Mouse (Mus musculus) MEL (cell line): ENCODE measurements around the gene Gm49395. TPM values are rescaled to one million over a fixed set of nuclear protein-coding genes. Genes with fewer than 3 reads are reported as not detected.

Source experiments
- DNase-seq: peaks from one replicate; pipeline ENCODE4 v3.0.0; 2011; ENCODE audit warnings: low read depth, low spot score
- H3K27ac ChIP-seq: 2 replicates; pipeline ENCODE4 v1.5.1; 2012; ENCODE audit warnings: low read depth, mild to moderate bottlenecking, control low read depth, low read length, moderate library complexity; ENCODE audit not compliant: control insufficient read depth
- H3K27me3 ChIP-seq, 2 experiments: fragments of 150-350 bp in 1 of 2; sonication (generic) in 1 of 2; 2 replicates each; pipeline ENCODE4 v1.6.1; 2012; ENCODE audit warnings: low read length in 2 of 2, mild to moderate bottlenecking in 2 of 2, improper control_type of control experiment in 1 of 2, moderate library complexity in 1 of 2; ENCODE audit not compliant: insufficient read depth in 2 of 2, control insufficient read depth in 1 of 2
- H3K36me3 ChIP-seq, 2 experiments: 2 replicates each; pipeline ENCODE4 v1.6.1; 2012 to 2014; ENCODE audit warnings: low read length in 2 of 2, improper control_type of control experiment in 1 of 2, inconsistent platforms in 1 of 2, mild to moderate bottlenecking in 1 of 2; ENCODE audit not compliant: insufficient read depth in 2 of 2, control insufficient read depth in 1 of 2
- H3K4me1 ChIP-seq, 2 experiments: fragments of 150-350 bp in 1 of 2; sonication (generic) in 1 of 2; 2 replicates each; pipeline ENCODE4 v1.6.1; 2012; ENCODE audit warnings: low read length in 2 of 2, improper control_type of control experiment in 1 of 2, mild to moderate bottlenecking in 1 of 2; ENCODE audit not compliant: insufficient read depth in 2 of 2, control insufficient read depth in 1 of 2
- H3K4me3 ChIP-seq, 2 experiments: fragments of 150-350 bp in 1 of 2; sonication (generic) in 1 of 2; 2 replicates each; pipeline ENCODE4 v1.5.1; 2012; ENCODE audit warnings: low read depth in 2 of 2, low read length in 2 of 2, mild to moderate bottlenecking in 2 of 2, moderate library complexity in 2 of 2, control low read depth in 1 of 2, improper control_type of control experiment in 1 of 2; ENCODE audit not compliant: control insufficient read depth in 1 of 2, insufficient read depth in 1 of 2
- H3K79me2 ChIP-seq: 2 replicates; pipeline ENCODE4 v1.6.1; 2012; ENCODE audit warnings: mild to moderate bottlenecking, low read length, moderate library complexity; ENCODE audit not compliant: control insufficient read depth, poor library complexity, insufficient read depth
- H3K9ac ChIP-seq: 2 replicates; pipeline ENCODE4 v1.6.1; 2012; ENCODE audit warnings: low read depth, mild to moderate bottlenecking, control low read depth, low read length, moderate library complexity; ENCODE audit not compliant: control insufficient read depth, poor library complexity, severe bottlenecking
- H3K9me3 ChIP-seq: fragments of 150-350 bp; sonication (generic); replicated peaks from 2 replicates; pipeline ENCODE4 v1.6.1; 2012; ENCODE audit warnings: mild to moderate bottlenecking, low read length, improper control_type of control experiment, moderate library complexity; ENCODE audit not compliant: insufficient read depth
- E2F4 ChIP-seq: IDR thresholded peaks from 2 replicates; pipeline ENCODE4 v1.6.1; 2011; ENCODE audit warnings: low read depth, low read length, improper control_type of control experiment, borderline replicate concordance
- EP300 ChIP-seq, 2 experiments: IDR thresholded peaks; 2 replicates each; pipeline ENCODE4 v1.6.1; 2011; ENCODE audit warnings: improper control_type of control experiment in 2 of 2, low read length in 2 of 2, low read depth in 1 of 2, mild to moderate bottlenecking in 1 of 2
- ETS1 ChIP-seq: IDR thresholded peaks from 2 replicates; pipeline ENCODE4 v1.6.1; 2012; ENCODE audit warnings: low read depth, mild to moderate bottlenecking, inconsistent platforms, low read length, improper control_type of control experiment, moderate library complexity
- GABPA ChIP-seq: IDR thresholded peaks from 2 replicates; pipeline ENCODE4 v1.6.1; 2012; ENCODE audit warnings: low read depth, mild to moderate bottlenecking, inconsistent platforms, low read length, improper control_type of control experiment, moderate library complexity
- GATA1 ChIP-seq: IDR thresholded peaks from 2 replicates; pipeline ENCODE4 v1.6.1; 2011; ENCODE audit warnings: low read depth, low read length, improper control_type of control experiment
- JUND ChIP-seq: IDR thresholded peaks from 2 replicates; pipeline ENCODE4 v1.6.1; 2011; ENCODE audit warnings: low read depth, mild to moderate bottlenecking, improper control_type of control experiment, low read length
- KAT2A ChIP-seq: conservative IDR thresholded peaks from 2 replicates; pipeline ENCODE4 v1.6.1; 2012; ENCODE audit warnings: low read depth, low read length, improper control_type of control experiment, inconsistent platforms
- MAFK ChIP-seq: IDR thresholded peaks from 2 replicates; pipeline ENCODE4 v1.6.1; 2011; ENCODE audit warnings: low read depth, mild to moderate bottlenecking, low read length, improper control_type of control experiment, borderline replicate concordance
- MYB ChIP-seq: IDR thresholded peaks from 2 replicates; pipeline ENCODE4 v1.6.1; 2011; ENCODE audit warnings: mild to moderate bottlenecking, low read depth, low read length, improper control_type of control experiment
- NELFE ChIP-seq: IDR thresholded peaks from 2 replicates; pipeline ENCODE4 v1.6.1; 2011; ENCODE audit warnings: low read depth, low read length, improper control_type of control experiment
- POLR2AphosphoS2 ChIP-seq: IDR thresholded peaks from 2 replicates; pipeline ENCODE4 v1.6.1; 2011; ENCODE audit warnings: low read length, improper control_type of control experiment
- RCOR1 ChIP-seq: IDR thresholded peaks from 2 replicates; pipeline ENCODE4 v1.6.1; 2012; ENCODE audit warnings: low read depth, mild to moderate bottlenecking, inconsistent platforms, low read length, improper control_type of control experiment
- SMC3 ChIP-seq: IDR thresholded peaks from 2 replicates; pipeline ENCODE4 v1.6.1; 2011; ENCODE audit warnings: low read depth, low read length, improper control_type of control experiment
- UBTF ChIP-seq: IDR thresholded peaks from 2 replicates; pipeline ENCODE4 v1.6.1; 2012; ENCODE audit warnings: low read depth, mild to moderate bottlenecking, inconsistent platforms, low read length, improper control_type of control experiment, moderate library complexity, borderline replicate concordance; ENCODE audit not compliant: insufficient read depth
- USF1 ChIP-seq: IDR thresholded peaks from 2 replicates; pipeline ENCODE4 v1.6.1; 2014; ENCODE audit warnings: low read depth, mild to moderate bottlenecking, inconsistent platforms, low read length, improper control_type of control experiment, moderate library complexity
- ZC3H11A ChIP-seq: IDR thresholded peaks from 2 replicates; pipeline ENCODE4 v1.6.1; 2012; ENCODE audit warnings: low read depth, mild to moderate bottlenecking, inconsistent platforms, low read length, improper control_type of control experiment
- ZKSCAN1 ChIP-seq: IDR thresholded peaks from 2 replicates; pipeline ENCODE4 v1.6.1; 2012; ENCODE audit warnings: low read depth, mild to moderate bottlenecking, inconsistent platforms, low read length, improper control_type of control experiment, moderate library complexity
- ZMIZ1 ChIP-seq: IDR thresholded peaks from 2 replicates; pipeline ENCODE4 v1.6.1; 2012; ENCODE audit warnings: low read depth, mild to moderate bottlenecking, inconsistent platforms, low read length, improper control_type of control experiment, moderate library complexity
- polyA plus RNA-seq, 2 experiments: library from polyadenylated mRNA; stranded (reverse) in 1 of 2; unstranded in 1 of 2; fragments of >175 nt in 1 of 2; fragments of >200 nt in 1 of 2; gene quantifications; 2 replicates each; pipeline versions ENCODE4 v1.2.1 to v1.2.4; 2012; ENCODE audit warnings: low replicate concordance in 2 of 2, low read depth in 1 of 2; ENCODE audit not compliant: insufficient read length in 2 of 2, insufficient read depth in 1 of 2, missing spikeins in 1 of 2
- total RNA-seq: library from RNA; depleted of rRNA; stranded (reverse); fragments of 300-350 nt; gene quantifications from 2 replicates; pipeline ENCODE4 v1.2.3, GENCODE M21; 2012

The Gm49395 gene
- total and polyA plus RNA-seq, 3 experiments, result 0.31 TPM; not detected in 2

DNA sequence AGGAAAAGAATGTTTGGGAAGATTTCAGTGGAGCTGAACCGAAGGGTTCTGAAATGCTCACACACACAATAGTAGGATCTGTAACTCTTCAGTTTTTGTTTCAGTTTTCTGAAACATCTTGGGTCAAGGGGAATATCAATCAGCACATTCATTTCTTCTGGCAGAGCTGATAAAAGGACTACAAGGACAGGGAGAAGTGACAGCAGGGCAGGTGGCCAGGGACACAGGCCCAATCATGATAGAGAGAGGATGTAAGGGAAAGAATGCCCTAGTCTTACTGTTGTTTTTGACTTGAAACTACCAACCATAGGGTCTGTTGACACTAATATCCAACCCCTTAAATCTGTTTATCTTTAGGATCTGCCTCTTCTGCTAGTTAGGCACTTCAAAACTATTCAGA is 22.8 kb upstream of the Gm49395 start:
- H3K27ac ChIP-seq, result no peak overlapping the region
- no peaks in the 10 kb centered on the region for H3K79me2 ChIP-seq
- no peak for TF ChIP-seq GATA1
- TF ChIP-seq ZC3H11A, result no peak
- no peak for TF ChIP-seq RCOR1
- no peak for TF ChIP-seq UBTF
- no peak for TF ChIP-seq MAFK
- no peak for TF ChIP-seq POLR2AphosphoS2
- TF ChIP-seq USF1, result no peak
- H3K36me3 ChIP-seq, result no peaks in the 10 kb centered on the region
- H3K4me1 ChIP-seq, result no peaks in the 10 kb centered on the region
- no peak overlapping the region for H3K4me3 ChIP-seq
- no peak for DNase-seq
- no peak overlapping the region for H3K9ac ChIP-seq
- no peaks in the 10 kb centered on the region for H3K9me3 ChIP-seq
- no peaks in the 10 kb centered on the region for H3K27me3 ChIP-seq

- no peak overlapping the region for H3K27ac ChIP-seq
- H3K79me2 ChIP-seq, result no peaks in the 10 kb centered on the region
- no peaks in the 10 kb centered on the region for H3K9me3 ChIP-seq
- H3K4me1 ChIP-seq, result no peaks in the 10 kb centered on the region
- no peak overlapping the region for H3K4me3 ChIP-seq
- no peak for TF ChIP-seq JUND
- no peak for TF ChIP-seq E2F4
- no peak for TF ChIP-seq KAT2A
- no peak for TF ChIP-seq ETS1
- TF ChIP-seq EP300 (IDR thresholded peaks at IDR 0.05; ENCODE audit: low read depth in 1 of 2, low read length in 2 of 2), result no peak
- TF ChIP-seq ZKSCAN1, result no peak
- no peak for TF ChIP-seq USF1
- TF ChIP-seq NELFE, result no peak
- TF ChIP-seq MYB, result no peak
- no peak for TF ChIP-seq ZMIZ1
- TF ChIP-seq GABPA, result no peak
- no peak for TF ChIP-seq SMC3
- TF ChIP-seq, all 39 proteins: peak for 0
- Histone ChIP-seq H3K27me3 (no peaks in the 10 kb centered on the region), H3K9ac (no peak overlapping the region), H3K36me3 (no peaks in the 10 kb centered on the region)
- DNase-seq, result no peak
These were observed 17.0 kb upstream of the Gm49395 start for GRCm38 (mm10) chr13:115118756-115119155.
